Mouse (Mus musculus) G1E (cell line): ENCODE results near the gene Tex22.

ENCODE experiments used
- CTCF ChIP-seq: IDR thresholded peaks from 2 replicates; pipeline ENCODE4 v1.5.1; 2012; ENCODE audit warnings: low read depth, low read length, inconsistent platforms, mixed read lengths
- GATA1 ChIP-seq: IDR thresholded peaks from 2 replicates; pipeline ENCODE4 v1.6.1; 2012; ENCODE audit warnings: borderline replicate concordance, low read length, inconsistent platforms, mixed read lengths
- GATA2 ChIP-seq: IDR thresholded peaks from 2 replicates; pipeline ENCODE4 v1.6.1; 2012; ENCODE audit warnings: low read depth, low read length, inconsistent platforms, borderline replicate concordance
- TAL1 ChIP-seq: conservative IDR thresholded peaks from 2 replicates; pipeline ENCODE4 v1.6.1; 2012; ENCODE audit warnings: low read depth, low read length, inconsistent platforms, mixed read lengths

DNA sequence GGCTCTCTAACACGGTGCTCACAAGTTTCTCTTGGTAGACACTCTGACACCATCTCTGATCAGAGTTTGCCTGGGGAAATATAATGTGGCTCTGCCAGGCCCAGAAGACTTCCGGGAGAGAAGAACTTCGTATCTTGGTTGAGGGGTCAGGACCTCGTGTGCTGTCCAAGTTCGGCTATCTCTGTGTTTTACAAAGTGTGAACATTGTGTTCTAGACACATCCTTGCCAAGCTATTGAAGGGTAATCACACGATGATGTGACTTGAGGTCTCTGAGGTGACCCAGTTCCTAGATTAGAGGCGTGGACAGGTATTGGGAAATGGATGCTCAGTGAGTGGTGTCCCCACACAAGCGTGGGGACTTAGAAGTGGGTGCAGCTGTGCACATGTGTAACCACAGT is 18.2 kb upstream of the Tex22 start:
- TF ChIP-seq CTCF (no peak), GATA1 (no peak), GATA2 (no peak), TAL1 (no peak)
